In the genomic region with DNA sequence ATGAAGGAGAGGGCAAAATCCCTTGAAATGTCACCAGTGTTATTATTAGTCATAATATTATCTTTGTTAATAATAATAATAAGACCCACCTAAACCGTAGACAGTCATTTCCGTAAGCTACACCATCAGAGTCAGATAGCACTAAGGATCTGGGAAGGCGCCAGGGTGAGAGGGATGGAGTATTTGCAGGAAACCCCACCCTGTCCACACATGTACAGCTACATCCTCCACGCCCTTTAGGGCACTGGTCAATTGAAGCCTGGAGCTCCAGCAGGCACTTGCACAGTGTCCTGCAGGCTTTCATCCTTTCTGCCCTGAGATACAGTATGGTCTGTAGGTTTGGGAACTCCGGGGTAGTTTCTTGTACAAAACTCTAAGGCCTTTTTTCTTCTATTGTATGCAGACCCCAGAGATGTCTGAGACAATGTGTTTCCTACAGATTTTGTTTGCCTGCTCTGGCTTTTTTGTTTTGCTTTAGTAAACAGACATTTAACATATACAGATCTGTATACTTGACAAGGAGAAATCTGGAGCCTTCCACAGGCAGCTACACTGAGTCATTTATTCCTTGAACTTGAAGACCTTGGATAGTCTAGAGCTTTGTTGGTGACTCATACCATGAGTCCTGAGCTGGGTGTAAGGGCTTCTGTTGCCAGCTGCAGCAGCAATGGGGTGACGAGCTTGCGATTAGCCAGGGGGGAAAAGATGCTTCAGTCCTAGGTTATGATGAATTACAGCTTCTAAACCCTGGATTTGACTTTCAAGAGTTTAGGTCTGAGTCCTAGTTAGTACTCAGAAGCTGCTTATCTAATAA, we compare ENCODE assay signal across 9 mouse cellular contexts.
DNase-seq lines count a peak whose midpoint lies in the region.
"Had no signal": no experiment of that assay in that cellular context is flagged by ENCODE, and none has a peak within 500 bp of the region (broad histone marks: within the 10 kb centered on the region; RNA-seq: fewer than 3 reads in every experiment).

No protein-coding gene starts in this region.

- DNase-seq in adrenal gland, adult 2 months, result peak; percentile 68
- DNase-seq in gastrocnemius, postnatal 10 days, result peak; percentile 22
- DNase-seq in heart, postnatal 36 days, result peak; percentile 59 to 63
- peak; percentile 91 for DNase-seq in lung, postnatal 36 days
- no peak for DNase-seq in thymus, postnatal 10 days (ENCODE audit: low spot score in 2 of 2)
- no peak for DNase-seq in right cerebral cortex, adult 2 months (ENCODE audit: low spot score in 2 of 2)
- no peak for DNase-seq in testis, postnatal 14 days (ENCODE audit: low spot score)
- DNase-seq: embryo, embryonic 11 days; thymus, postnatal 36 days had no signal

- intact Hi-C loops in heart, postnatal 36 days (cut with DNase I), result loop anchor here (1.0 to 10.0 kb wide), 2 partner anchors 61 to 105 kb away; partner anchors contain the start of gene Grk5

Comparison
In these comparisons a context has a peak if more than half of its experiments do, and no peak if none do; other contexts are left out.
1. DNase-seq: peak in adrenal gland, adult 2 months (single experiment), gastrocnemius, postnatal 10 days (single experiment), heart, postnatal 36 days (2 of 2) and lung, postnatal 36 days (single experiment); none in thymus, postnatal 10 days (0 of 2), right cerebral cortex, adult 2 months (0 of 2) and testis, postnatal 14 days (single experiment).